Mouse (Mus musculus): ENCODE data around the gene Pawr.

Gene Pawr

DNA sequence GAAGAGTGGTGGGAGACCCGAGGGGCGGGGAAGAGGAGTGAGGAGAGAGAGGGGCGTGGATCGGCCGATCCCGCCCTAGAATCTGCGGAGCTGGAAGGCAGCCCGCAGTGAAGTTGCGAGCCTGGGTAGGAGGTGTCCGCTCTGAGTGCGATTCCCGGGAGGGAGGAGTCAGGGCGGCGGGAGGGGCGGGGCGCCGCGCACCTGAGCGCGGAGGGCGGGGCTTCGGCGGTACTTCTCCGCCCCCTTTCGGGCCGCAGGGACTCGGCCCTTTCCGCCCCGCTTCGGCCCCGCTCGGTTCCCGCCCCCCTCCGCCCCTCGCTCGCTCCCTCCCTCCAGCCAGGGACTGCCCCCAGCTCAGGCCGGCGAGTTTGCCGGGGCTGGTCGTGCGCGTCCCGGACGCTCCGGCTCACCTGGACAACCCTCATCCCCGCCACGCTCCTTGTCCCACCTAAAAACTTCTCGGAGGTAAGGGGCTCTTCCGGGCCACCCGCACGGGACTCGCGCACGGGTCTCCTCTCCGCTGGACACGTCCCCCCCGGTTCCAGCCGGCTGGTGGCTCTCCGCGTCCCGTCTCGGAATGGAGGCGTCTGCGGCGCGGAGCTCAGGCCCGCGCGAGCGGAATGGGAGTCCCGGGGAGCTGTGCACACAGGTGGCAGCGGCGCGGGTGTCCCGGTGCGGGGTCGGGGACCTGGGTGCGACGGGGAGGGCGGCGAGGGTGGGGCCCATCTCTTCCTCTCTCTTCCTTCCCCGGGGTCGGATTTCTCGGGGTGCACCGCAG is at the start of gene Pawr:
Gene Pawr, plus strand, starts transcription at position 338 of the 778 bp plus-strand sequence.
- DNase-seq (ENCODE audit: low spot score) = peak; percentile 80

- no peak for DNase-seq (ENCODE audit: low spot score)
Observed at GRCm38 (mm10) chr10:108282351-108282750, 49.6 kb upstream of the Pawr start.

DNA sequence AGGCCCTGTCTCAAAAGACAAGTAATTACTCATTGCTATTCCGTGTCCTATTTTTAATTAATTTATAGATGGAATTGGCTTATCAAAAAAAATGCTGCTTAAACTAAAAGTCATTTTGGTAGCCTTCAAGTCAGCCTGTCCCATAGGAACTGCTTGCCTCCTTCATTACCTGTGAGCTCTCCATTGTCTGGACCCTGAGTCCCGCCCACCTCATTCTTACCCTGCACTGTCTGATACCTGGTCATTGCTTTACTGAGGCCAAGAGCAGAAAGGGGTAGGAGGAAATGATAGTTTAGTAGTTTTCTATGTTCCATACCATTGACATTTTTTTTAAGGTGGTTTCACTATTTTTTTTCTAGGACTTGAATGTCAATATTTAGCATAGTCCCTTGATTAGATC is 48.5 kb upstream of the Pawr start:
- no peak for DNase-seq (ENCODE audit: low spot score)

DNA sequence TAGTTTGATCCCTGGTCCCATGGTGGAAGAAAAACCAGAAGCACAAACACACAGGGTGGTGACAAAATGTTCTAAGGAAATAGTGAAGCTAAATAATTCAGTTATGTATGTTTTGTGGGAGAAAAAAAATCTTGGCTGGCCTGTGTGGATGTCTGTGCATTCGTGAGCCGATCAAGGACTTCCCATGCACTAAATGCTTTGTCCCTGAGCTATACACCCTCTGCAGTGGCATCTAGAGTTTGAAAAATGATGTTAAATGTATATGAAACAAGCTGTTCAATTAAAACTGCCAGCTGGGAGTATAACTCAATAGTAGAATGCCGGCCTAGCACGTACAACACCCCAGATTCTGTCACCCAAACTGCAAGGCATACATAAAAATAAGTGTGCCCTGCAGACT is 48.1 kb upstream of the Pawr start:
- DNase-seq (ENCODE audit: low spot score) = no peak

DNA sequence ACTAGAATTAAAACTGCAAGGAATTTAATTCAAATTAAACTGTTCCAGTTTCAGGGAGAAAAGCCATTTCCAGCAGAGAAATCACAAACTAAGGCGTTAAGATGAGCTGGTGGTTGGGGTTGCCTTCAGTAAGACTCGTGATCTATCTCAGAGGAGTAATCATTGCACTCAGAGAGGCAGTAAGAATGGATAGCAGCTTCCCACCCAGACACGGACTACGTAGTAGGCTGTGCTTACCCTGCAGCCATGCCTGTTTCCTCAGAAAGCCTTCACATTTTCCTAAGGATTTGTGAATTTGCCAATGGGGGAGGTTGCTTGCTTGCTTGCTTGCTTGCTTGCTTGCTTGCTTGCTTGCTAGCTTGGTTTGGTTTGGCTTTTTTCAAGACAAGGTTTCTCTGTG is 47.5 kb upstream of the Pawr start:
- no peak for DNase-seq (ENCODE audit: low spot score)

DNA sequence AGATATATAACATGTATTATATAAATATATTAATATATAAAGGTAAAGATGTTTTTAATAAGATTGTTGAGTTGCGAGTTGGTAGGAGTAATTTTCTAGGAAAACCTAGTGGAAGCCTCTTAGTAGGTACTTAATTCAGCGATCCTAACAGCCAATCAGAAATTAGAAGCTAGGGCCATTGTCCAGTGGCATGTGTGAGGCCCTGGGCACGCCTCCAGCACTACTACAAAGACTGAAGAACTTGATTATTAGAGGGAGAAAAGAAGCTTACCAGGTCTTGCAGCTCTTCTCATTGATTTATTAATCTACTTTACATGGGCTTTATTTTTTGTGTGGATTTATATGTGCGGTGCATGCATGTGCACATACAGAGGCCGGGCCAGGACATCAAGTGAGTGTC is 46.9 kb upstream of the Pawr start:
- no peak for DNase-seq (ENCODE audit: low spot score)

- DNase-seq (ENCODE audit: low spot score) = no peak
Observed at GRCm38 (mm10) chr10:108286658-108287437, 45.1 kb upstream of the Pawr start.

DNA sequence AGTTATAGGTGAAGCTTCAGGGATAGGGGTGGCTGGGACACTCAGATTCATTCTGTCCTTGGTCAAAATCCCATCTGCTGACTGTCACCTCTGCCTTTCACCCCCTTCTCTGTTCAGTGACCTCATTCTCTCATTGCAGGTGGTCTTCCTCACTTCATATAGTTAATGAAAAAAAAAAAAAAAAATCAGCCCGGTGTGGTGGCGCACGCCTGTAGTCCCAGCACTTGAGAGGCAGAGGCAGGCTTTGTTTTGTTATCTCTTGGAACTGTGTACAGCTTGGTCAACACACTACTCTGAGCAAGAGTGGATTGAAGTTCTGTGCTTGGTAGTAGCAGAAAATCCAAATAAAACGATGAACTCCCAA is 44.5 kb upstream of the Pawr start:
- DNase-seq (ENCODE audit: low spot score) = no peak

- DNase-seq (ENCODE audit: low spot score) = no peak
Observed at GRCm38 (mm10) chr10:108290046-108290445, 41.9 kb upstream of the Pawr start.

DNA sequence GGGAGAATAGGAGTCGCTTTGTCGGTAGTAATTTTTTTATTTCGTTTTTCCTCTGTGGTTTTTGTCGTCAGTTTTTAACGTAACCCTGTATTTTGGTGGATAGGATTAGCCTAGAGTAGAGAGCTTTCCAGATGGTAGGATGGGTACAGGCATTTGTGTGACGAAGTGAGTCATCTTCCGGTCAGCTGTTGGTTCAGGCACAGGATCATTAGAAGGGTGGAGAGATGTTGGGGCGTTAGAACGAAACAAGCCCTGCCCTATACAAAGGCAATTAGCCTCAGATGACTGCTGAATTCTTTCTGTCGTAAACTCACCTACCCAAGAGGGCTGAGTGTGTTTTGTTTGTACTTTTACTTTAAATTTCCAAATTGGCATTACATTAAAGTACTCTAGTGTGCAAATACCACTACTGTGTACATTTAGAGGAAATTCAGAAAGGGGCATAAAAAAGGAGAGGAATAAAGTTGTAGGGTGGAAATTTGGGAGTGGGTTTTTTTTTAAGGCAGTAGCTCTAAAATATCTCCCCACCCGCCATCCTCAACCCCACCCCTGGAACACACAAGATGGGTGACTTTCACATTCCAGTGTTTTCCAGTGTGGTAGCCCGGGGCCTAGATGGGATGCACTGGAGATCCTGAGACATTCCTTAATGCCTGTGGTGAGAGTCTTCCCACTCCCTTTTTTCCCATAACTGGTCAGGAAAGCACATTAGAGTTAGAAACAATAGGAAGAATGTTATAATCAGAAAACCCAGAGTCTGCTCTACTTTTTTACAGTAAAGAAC is 40.0 kb upstream of the Pawr start:
- no peak for DNase-seq (ENCODE audit: low spot score)

GRCm38 (mm10) chr10:108292651-108293050 is 39.3 kb upstream of the Pawr start:
- DNase-seq (ENCODE audit: low spot score) = no peak

DNA sequence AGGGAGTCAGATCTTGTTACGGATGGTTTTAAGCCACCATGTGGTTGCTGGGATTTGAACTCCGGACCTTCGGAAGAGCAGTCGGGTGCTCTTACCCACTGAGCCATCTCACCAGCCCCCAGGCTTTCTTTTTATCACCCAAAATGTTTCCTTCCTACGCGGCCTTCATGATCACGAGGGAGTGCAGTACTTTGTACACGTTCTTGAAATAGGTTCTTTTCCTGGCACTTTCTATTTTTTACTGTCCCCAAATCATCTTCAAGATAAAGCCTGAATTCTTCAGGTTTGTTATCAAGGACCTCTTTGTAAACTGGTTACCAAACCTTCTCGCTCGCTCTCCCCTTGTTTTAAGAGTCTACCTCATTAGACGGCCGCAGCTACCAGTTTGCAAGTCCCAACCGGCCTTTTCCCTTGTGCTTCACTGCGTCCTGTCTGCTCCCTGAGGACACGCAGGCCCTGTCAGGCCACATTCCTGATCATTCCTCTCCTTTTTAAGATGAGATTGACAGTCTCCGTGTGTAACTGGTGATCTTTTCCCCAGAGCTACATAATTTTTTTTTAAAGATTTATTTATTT is 38.2 kb upstream of the Pawr start:
- DNase-seq (ENCODE audit: low spot score) = no peak

DNA sequence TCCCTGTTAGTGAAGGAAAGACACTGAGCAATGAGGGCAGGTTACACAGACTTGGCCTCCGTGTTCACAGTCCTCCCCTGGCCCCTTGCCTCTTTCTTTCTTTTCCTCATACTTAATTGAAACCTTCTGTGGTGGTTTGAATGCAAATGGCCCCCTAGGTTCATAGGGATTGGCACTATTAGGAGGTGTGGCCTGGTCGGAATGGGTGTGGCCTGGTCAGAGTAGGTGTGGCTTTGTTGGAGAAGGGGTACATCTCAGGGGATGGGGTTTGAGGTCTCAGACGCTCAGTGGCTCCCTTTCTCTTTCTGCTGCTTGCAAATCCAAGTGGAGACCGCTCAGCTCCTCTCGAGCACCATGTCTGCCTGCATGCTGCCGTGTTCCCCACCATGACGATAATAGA is 37.2 kb upstream of the Pawr start:
- DNase-seq (ENCODE audit: low spot score) = no peak

DNA sequence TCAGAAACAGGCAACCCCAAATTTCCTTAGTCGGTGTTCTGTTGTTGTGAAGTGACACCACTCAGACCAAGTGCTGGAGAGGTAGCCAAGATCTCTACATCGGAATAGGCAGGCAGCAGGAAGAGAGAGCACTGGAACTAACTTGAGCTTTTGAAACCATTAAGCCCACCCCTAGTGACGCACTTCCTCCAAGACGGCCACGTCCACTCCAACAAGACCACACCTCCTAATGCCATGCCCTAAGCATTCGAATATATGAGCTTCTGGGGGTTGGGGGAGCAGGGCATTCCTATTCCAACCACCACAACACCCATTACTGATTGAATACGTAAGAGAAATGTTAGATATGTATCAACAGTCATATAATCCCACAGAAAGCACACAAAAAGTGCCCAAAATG is 35.5 kb upstream of the Pawr start:
- DNase-seq (ENCODE audit: low spot score) = no peak

- no peak for DNase-seq (ENCODE audit: low spot score)
Observed at GRCm38 (mm10) chr10:108298261-108298660, 33.7 kb upstream of the Pawr start.

GRCm38 (mm10) chr10:108298841-108299545 is 32.9 kb upstream of the Pawr start:
- DNase-seq (ENCODE audit: low spot score) = no peak

DNA sequence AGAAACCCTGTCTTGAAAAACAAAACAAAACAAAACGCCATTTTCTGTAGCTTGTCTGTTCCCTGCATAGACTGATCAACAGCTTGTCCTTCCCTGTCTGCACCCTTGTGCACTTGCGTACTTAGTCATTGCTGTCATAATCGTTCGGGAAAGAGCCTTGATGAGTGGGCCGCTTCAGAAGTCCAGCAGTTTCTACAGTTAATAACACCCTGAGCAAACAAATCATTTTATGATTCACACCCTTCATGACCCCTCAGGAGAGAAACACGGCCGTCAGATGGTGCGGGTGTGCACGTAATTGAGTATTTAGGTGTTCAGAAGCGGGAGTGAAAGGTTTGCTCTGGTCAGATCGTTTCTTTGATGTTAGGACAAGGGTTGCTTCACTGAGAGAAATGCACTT is 32.1 kb upstream of the Pawr start:
- DNase-seq (ENCODE audit: low spot score) = no peak

DNA sequence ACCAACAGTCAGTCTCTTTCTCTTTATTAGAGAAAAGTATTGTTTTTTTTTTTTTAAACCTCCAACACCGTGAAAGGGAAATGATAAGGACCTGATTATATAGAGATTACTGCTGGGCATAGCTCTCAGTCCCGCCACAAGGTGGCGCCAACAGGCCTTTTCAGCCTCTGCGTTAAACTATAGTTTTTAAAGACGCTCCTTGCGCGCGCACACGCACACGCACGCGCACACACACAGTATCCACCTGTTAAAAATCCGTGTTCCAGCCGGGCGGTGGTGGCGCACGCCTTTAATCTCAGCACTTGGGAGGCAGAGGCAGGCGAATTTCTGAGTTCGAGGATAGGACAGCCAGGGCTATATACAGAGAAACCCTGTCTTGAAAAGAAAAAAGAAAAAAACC is 31.1 kb upstream of the Pawr start:
- DNase-seq (ENCODE audit: low spot score) = peak; percentile 42

DNA sequence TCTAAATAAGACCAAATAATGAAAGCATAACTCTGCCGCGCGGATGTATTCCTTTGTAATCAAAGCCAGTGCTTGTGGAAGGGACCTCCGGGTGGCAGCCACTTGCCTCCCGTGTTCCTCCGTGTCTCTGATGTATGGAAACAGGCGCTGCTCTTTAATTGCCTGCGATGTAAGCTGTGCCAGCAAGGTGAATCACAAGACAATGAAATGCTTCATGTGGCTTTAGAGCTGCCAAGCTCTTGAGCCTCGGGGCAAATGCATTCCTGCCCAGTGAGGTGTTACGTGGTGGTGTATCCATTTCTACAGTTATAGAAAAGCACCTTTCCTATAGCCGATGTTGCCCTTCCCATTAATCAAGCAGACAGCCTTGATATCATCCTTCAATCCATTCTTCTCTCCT is 24.1 kb upstream of the Pawr start:
- no peak for DNase-seq (ENCODE audit: low spot score)

DNA sequence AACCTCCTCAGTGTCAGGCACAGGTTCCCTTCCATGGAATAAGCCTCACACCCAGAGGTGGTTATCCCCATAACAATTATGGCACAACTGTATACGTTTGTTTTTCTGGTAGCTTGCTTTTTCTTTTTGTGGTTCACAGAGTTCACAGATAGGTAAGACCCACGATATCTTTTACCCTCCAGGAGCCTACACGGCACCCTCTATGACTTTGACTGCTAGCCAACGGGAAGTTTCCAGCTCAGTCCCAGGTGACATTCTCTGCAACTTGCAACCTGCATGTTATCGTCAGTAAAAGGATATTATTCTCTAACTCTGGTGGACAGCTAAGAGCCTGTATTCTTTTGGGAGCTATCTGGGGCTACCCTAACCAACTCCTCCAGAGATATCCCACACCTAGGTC is 21.7 kb upstream of the Pawr start:
- DNase-seq (ENCODE audit: low spot score) = no peak

GRCm38 (mm10) chr10:108311396-108311795 is 20.5 kb upstream of the Pawr start:
- DNase-seq (ENCODE audit: low spot score) = no peak

GRCm38 (mm10) chr10:108313845-108314244 is 18.1 kb upstream of the Pawr start:
- DNase-seq (ENCODE audit: low spot score) = no peak

All from ovary, adult 18-20 months (tissue).